Mouse (Mus musculus) CD4-positive naive resting alpha-beta T cell, adult 57 days (primary cell): ENCODE data around the gene Slc25a29. TPM values are rescaled to one million over a fixed set of nuclear protein-coding genes. Genes with fewer than 3 reads are reported as not detected.

Experiments
- total RNA-seq: library from RNA; stranded (reverse); gene quantifications from one replicate; pipeline ENCODE4 v1.2.4, GENCODE M21; 2023

The Slc25a29 gene
- 7.6 TPM for total RNA-seq

DNA sequence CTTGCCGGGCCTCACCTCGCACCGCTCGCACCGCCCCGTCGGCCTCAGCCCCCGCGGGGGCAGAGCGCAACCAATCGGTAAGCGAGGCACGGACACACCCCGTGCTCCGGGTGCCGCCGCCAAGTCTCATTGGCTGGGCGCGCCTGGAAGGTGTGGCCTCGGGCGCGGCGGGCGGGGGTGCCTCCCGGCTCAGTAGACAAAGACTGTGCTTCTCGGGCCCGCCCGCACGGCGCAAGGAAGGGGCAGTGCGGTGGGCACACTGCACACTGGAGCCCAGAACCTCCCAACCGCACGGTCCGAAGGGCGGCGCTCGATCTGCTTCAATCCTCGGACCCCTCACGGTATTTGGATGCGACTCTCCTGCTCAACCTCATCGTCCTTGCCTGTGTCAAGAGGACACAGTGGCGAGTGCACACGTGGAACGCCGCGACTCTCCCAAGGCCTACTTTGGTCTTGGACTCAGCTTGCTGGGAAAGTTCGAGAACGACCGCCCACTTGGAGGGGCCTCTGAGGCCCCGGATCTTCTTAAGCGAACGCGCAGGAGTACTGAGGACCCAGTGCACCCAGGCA is at the start of gene Slc25a29, which contains the start of gene Slc25a47:
Gene Slc25a29 (minus strand): TSS at position 44 of the 570 bp plus-strand sequence.
Gene Slc25a47 (plus strand): TSS at position 207 of the 570 bp plus-strand sequence.

DNA sequence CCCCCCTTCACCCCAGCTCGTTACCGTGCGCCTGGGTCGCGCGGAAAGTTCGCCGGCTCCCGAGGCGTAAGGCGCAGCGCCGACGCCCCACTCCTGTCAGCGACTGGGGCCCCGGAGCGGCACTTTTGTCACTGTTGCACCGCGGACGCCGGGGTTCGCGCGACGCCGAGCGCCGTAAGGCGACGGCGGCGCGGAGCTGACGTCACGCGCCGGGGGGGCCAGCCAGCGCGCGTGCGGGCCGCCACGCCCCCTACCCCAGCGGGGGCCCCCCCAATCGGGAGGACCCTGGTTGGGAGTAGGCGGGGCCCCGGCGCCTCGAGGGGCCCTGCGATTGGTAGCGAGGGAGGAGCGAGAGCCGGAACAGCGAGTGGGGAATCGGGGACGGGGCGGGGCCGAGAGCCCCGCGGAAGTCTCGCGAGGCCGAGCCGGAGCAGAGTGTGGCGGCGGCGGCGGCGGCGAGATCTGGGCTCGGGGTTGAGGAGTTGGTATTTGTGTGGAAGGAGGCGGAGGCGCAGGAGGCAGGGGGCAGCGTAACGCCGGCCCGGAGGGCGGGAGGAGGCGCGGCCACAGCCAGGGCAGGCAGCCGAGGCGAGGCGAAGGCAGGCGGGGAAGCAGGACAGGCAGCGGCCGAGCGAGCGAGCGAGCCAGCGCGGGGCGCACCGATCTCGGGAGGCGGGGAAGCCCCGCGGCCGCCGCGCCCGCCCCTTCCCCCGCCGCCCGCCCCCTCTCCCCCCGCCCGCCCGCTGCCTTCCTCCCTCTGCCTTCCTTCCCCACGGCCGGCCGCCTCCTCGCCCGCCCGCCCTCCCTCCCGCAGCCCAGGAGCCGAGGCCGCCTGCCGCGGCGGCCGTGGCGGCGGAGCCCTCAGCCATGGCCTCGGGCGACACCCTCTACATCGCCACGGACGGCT is 42.9 kb downstream of the Slc25a29 start, which contains the start of gene Yy1:
Gene Yy1 (plus strand): TSS at position 428 of the 907 bp plus-strand sequence.

Other genes with a start within 250 kb of the Slc25a29 start
- not detected for gene Degs2, start 133.6 kb downstream of the Slc25a29 start, total RNA-seq
- gene Yy1, start 42.9 kb downstream of the Slc25a29 start, total RNA-seq, result 88.1 TPM
- gene Slc25a47, start 163 bp upstream of the Slc25a29 start, total RNA-seq, result 5.7 TPM
- gene Wdr25, start 57.7 kb upstream of the Slc25a29 start, total RNA-seq, result 8.0 TPM
- gene Wars, start 58.3 kb upstream of the Slc25a29 start, total RNA-seq, result 37.9 TPM
- 3.0 TPM for gene Begain, start 232.3 kb upstream of the Slc25a29 start, total RNA-seq